Mouse (Mus musculus): ENCODE data around the gene Ggt5. TPM values are rescaled to one million over a fixed set of nuclear protein-coding genes. Genes with fewer than 3 reads are reported as not detected.

The Ggt5 gene
- polyA plus RNA-seq, 1 experiment from 2014 or later = 1.6 TPM

- no peaks in the 10 kb centered on the region for H3K27me3 ChIP-seq (replicated peaks)
- H3K9ac ChIP-seq = no peak overlapping the region
- H3K9me3 ChIP-seq = no peaks in the 10 kb centered on the region
- H3K36me3 ChIP-seq = no peaks in the 10 kb centered on the region
- no peaks in the 10 kb centered on the region for H3K4me1 ChIP-seq
- ATAC-seq (ENCODE audit: low FRiP score, low read depth) = no peak
- no peak overlapping the region for H3K4me2 ChIP-seq (replicated peaks)
- WGBS = 74% methylated on average over 14 of the region's 14 CpGs
- H3K27ac ChIP-seq = no peak overlapping the region
- no peak overlapping the region for H3K4me3 ChIP-seq
These were observed 44.5 kb downstream of the Ggt5 start for GRCm38 (mm10) chr10:75633576-75634139.

- no peaks in the 10 kb centered on the region for H3K9me3 ChIP-seq
- no peak overlapping the region for H3K4me2 ChIP-seq (replicated peaks)
- no peak for ATAC-seq (ENCODE audit: low FRiP score, low read depth)
- 94% methylated on average over 8 of the region's 8 CpGs for WGBS
- H3K4me1 ChIP-seq = no peaks in the 10 kb centered on the region
- no peaks in the 10 kb centered on the region for H3K27me3 ChIP-seq (replicated peaks)
- H3K4me3 ChIP-seq = no peak overlapping the region
- no peak overlapping the region for H3K9ac ChIP-seq
- H3K36me3 ChIP-seq = no peaks in the 10 kb centered on the region
- H3K27ac ChIP-seq = no peak overlapping the region
These were observed 45.5 kb downstream of the Ggt5 start for GRCm38 (mm10) chr10:75634610-75635009.

DNA sequence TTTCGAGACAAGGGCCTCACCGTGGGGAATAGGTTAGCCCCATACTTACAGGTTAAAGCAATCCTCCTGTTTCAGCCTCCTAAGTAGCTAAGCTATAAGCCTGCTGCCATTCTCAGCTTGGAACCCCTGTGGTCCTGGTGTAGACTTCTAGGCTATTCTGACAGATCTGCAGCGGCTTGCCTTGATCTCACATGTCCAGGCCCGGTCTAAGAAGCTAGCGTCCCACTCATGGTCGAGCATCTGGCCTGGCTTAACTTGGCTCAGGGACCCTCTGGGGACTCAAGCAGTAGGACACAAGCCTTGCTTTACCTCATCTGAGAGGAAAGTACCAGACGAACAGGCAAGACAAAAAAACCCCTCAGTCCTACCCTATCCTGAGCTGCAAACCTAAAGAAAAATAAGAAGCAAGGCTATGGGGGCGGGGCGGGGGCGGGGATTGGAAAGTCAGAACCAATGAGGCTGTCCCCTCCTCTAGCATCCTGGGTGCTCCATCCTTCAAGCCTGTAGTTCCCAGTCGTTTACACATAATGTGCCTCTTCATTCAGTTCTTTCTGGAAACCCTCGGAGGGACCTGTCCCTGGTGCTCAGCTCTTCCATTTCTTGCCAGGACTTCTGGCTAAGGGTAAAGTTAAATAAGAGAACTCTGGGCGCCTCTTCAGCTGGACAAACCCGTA, 46.0 kb downstream of the Ggt5 start:
- 72% methylated on average over 14 of the region's 14 CpGs for WGBS
- H3K4me2 ChIP-seq (replicated peaks) = no peak overlapping the region

DNA sequence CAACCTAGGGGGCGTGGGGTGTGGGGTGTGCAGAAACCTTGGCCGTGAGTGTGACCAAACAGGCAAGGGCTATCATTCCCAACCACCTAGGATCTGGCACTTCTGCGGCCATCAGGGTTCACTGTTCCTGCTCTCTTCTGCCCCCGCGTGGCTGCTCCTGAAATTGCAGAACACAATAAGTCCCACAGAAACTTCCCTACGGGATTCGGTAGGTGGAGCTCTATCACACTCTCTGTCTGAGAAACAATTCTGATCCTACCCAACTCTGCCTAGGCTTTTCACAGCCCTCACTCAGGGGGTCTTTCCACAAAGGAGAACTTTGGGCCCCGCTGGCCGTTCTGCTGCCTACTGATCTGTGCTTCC, 46.5 kb downstream of the Ggt5 start:
- H3K4me2 ChIP-seq (replicated peaks) = no peak overlapping the region
- H3K4me1 ChIP-seq = no peaks in the 10 kb centered on the region
- no peak overlapping the region for H3K27ac ChIP-seq
- no peak overlapping the region for H3K4me3 ChIP-seq
- no peak for ATAC-seq (ENCODE audit: low FRiP score, low read depth)
- no peaks in the 10 kb centered on the region for H3K9me3 ChIP-seq
- WGBS = 4% methylated on average over 9 of the region's 9 CpGs
- no peaks in the 10 kb centered on the region for H3K27me3 ChIP-seq (replicated peaks)
- H3K36me3 ChIP-seq = no peaks in the 10 kb centered on the region
- no peak overlapping the region for H3K9ac ChIP-seq

More for the DNA sequence above, 46.0 kb downstream of the Ggt5 start:
- H3K9me3 ChIP-seq = no peaks in the 10 kb centered on the region
- no peaks in the 10 kb centered on the region for H3K36me3 ChIP-seq
- H3K27ac ChIP-seq = no peak overlapping the region
- H3K27me3 ChIP-seq (replicated peaks) = no peaks in the 10 kb centered on the region
- H3K4me1 ChIP-seq = no peaks in the 10 kb centered on the region
- ATAC-seq (ENCODE audit: low FRiP score, low read depth) = no peak
- no peak overlapping the region for H3K9ac ChIP-seq
- no peak overlapping the region for H3K4me3 ChIP-seq

DNA sequence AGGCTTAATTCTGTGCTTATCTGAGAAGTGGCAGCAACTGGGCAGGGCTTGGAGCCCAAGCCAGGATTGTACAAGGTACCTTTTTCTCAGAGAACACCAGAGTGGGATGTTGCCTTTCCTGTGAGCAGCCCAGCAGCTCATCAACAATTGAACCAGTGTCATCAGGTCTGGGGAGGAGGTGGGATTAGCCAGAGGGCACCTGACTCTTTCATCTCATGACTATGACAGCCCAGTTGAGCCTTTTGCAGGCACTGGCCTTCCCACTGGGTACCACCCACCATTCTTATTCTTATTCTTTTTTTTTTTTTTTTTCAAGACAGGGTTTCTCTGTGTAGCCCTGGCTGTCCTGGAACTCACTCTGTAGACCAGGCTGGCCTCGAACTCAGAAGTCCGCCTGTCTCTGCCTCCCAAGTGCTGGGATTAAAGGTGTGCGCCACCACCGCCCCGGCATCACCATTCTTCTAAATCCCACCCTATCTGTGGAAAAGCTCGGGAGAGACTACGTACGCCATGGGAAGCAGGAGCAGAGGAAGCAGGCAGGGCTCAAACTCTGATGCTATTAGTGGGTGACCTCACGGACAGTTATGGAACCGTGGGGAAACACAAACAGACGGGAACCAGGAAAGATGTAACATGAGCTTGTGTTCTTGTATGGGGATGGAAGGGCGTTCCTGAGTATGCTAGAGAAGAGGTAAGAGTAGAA, 47.1 kb downstream of the Ggt5 start:
- no peak for ATAC-seq (ENCODE audit: low FRiP score, low read depth)
- no peaks in the 10 kb centered on the region for H3K9me3 ChIP-seq
- no peaks in the 10 kb centered on the region for H3K27me3 ChIP-seq (replicated peaks)
- H3K36me3 ChIP-seq = no peaks in the 10 kb centered on the region
- no peak overlapping the region for H3K4me3 ChIP-seq
- no peak overlapping the region for H3K9ac ChIP-seq
- H3K4me2 ChIP-seq (replicated peaks) = no peak overlapping the region
- H3K4me1 ChIP-seq = no peaks in the 10 kb centered on the region
- 90% methylated on average over 12 of the region's 12 CpGs for WGBS
- no peak overlapping the region for H3K27ac ChIP-seq

DNA sequence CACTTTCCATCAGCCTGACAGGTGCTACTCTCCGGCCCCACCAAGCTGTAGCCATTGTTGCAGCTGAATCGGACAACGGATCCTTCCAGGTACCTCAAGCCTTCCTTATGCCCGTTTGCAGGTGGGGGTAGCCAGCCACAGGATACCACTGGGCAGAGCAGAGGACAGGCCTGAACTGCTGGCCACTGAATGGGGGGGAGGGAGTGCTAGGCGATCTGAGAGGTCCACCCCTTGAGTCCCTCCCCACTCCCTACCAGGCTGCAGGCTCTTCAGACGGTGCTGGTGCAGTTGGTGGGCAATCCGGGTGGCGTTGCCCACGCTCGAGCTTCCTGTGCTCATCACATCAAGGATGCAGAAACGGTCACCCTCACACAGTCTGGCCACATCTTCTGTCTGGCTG, 48.6 kb downstream of the Ggt5 start:
- H3K4me2 ChIP-seq (replicated peaks) = no peak overlapping the region
- 90% methylated on average over 11 of the region's 11 CpGs for WGBS

GRCm38 (mm10) chr10:75641721-75642222, 52.6 kb downstream of the Ggt5 start:
- Histone ChIP-seq H3K36me3 (peaks cover 13% of the 10 kb centered on the region), H3K4me3 (no peak overlapping the region), H3K4me2 (replicated peaks) (no peak overlapping the region), H3K4me1 (peaks cover 18% of the 10 kb centered on the region), H3K9me3 (no peaks in the 10 kb centered on the region), H3K27me3 (replicated peaks) (no peaks in the 10 kb centered on the region), H3K9ac (no peak overlapping the region), H3K27ac (no peak overlapping the region)
- no peak for ATAC-seq (ENCODE audit: low FRiP score, low read depth)
- WGBS = 92% methylated on average over 7 of the region's 7 CpGs

More for the DNA sequence above, 48.6 kb downstream of the Ggt5 start:
- no peak overlapping the region for H3K27ac ChIP-seq
- no peaks in the 10 kb centered on the region for H3K27me3 ChIP-seq (replicated peaks)
- H3K4me3 ChIP-seq = no peak overlapping the region
- no peaks in the 10 kb centered on the region for H3K9me3 ChIP-seq
- no peaks in the 10 kb centered on the region for H3K36me3 ChIP-seq
- H3K9ac ChIP-seq = no peak overlapping the region
- no peak for ATAC-seq (ENCODE audit: low FRiP score, low read depth)
- H3K4me1 ChIP-seq = peaks cover under 1% of the 10 kb centered on the region; the same call in 1 of the 2 replicates

- Histone ChIP-seq H3K9ac (no peak overlapping the region), H3K27me3 (replicated peaks) (no peaks in the 10 kb centered on the region), H3K4me3 (no peak overlapping the region), H3K36me3 (peaks cover 20% of the 10 kb centered on the region), H3K4me1 (peaks cover 18% of the 10 kb centered on the region), H3K27ac (no peak overlapping the region), H3K4me2 (replicated peaks) (no peak overlapping the region), H3K9me3 (no peaks in the 10 kb centered on the region)
- no peak for ATAC-seq (ENCODE audit: low FRiP score, low read depth)
- WGBS = 77% methylated on average over 9 of the region's 9 CpGs
These were observed 53.3 kb downstream of the Ggt5 start for GRCm38 (mm10) chr10:75642436-75642835.

DNA sequence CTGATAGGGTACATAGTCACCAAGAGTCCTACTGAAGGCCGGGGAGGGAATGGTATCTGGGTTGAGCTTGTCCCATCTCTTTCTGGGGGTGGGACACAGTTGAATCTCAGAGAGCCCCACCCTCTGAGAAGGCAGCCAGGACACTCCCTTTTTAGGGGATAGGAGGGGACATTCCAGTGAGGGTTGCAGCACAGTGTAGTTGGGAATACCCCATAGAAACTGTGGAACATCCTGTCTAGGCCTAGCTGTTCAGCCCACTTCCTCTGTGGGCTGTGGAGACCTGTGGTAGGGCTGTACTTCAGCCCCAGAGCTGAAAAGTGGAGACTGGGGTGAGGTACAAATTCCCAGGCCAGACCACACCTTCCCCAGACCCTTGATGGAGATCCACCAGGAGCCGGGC, 53.8 kb downstream of the Ggt5 start:
- H3K36me3 ChIP-seq = peaks cover 25% of the 10 kb centered on the region
- ATAC-seq (ENCODE audit: low FRiP score, low read depth) = no peak
- H3K4me3 ChIP-seq = no peak overlapping the region
- no peaks in the 10 kb centered on the region for H3K9me3 ChIP-seq
- peaks cover 18% of the 10 kb centered on the region for H3K4me1 ChIP-seq
- 80% methylated on average over 2 of the region's 2 CpGs for WGBS
- H3K4me2 ChIP-seq (replicated peaks) = 0 out of 2 replicates have a peak overlapping the region, but pooled peaks have one; percentile 38
- H3K27ac ChIP-seq = no peak overlapping the region
- no peaks in the 10 kb centered on the region; the same call in 1 of the 2 replicates for H3K27me3 ChIP-seq (replicated peaks)
- no peak overlapping the region for H3K9ac ChIP-seq

DNA sequence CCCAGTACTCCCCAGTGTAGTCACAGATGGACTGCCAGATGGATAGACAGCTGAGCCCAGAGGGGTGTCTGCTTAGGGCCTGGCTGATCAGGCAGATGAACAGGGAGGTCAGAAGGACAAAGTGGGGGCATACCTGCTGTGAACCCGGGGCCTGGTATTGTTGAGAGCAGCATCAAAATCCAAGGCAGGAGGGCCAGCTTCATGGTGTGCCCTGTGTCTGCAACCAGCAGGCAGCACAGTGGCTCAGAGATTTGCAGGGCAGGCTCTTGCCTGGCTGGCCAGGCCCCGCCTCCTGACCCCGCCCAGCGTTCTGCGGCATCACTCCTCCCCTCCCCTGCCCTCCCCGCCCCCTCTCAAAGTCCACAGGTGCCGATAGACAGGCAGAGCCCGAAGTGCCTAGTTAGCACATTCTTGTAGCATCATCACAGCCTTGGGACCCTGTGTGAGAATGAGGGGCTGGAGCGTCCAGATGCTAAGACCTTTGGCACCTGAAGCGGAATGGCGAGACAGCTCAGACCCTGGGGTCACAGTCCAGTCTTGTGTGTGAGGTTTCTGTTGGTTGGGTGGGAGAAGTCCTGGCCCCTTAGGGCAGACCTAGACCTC, 54.7 kb downstream of the Ggt5 start, which contains the start of gene Susd2:
Gene Susd2 (minus strand): TSS at position 268 of the 603 bp plus-strand sequence.
- H3K4me2 ChIP-seq (replicated peaks) = peak within 1 kb of the TSS; percentile 38
- H3K4me1 ChIP-seq = peaks cover 18% of the 10 kb centered on the region
- H3K9ac ChIP-seq = no peak within 1 kb of the TSS
- H3K4me3 ChIP-seq = no peak within 1 kb of the TSS
- H3K27me3 ChIP-seq (replicated peaks) = no peaks in the 10 kb centered on the region; the same call in 1 of the 2 replicates
- peaks cover 34% of the 10 kb centered on the region for H3K36me3 ChIP-seq
- H3K9me3 ChIP-seq = no peaks in the 10 kb centered on the region
- WGBS = 5% methylated on average over 11 of the region's 11 CpGs
- ATAC-seq (ENCODE audit: low FRiP score, low read depth) = peak; percentile 56
- no peak within 1 kb of the TSS for H3K27ac ChIP-seq

GRCm38 (mm10) chr10:75645616-75646015, 56.5 kb downstream of the Ggt5 start:
- peaks cover 50% of the 10 kb centered on the region for H3K36me3 ChIP-seq

DNA sequence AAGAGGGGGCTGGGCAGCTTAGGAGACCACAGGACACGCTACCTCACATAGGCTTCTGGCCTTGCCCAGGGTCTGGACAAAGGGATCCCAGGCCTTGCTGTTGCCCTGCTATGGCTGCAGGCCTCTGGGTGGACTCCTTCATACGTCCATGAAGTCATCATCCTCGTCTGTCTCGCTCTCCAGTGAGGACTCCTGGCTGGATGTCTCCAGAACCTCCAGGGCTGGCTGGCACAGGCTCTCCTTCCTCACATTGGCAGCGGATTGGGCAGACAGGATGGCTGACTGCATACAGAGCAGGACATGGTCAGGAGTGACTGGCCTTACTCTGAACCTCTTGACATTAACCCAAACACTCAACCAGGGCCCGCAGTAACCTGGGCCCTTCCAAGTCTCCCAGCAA, 57.3 kb downstream of the Ggt5 start:
- no peak overlapping the region for H3K27ac ChIP-seq

More at GRCm38 (mm10) chr10:75645616-75646015, 56.5 kb downstream of the Ggt5 start:
- Histone ChIP-seq H3K4me1 (peaks cover 18% of the 10 kb centered on the region), H3K4me2 (replicated peaks) (no peak overlapping the region), H3K9me3 (no peaks in the 10 kb centered on the region), H3K27me3 (replicated peaks) (no peaks in the 10 kb centered on the region; the same call in 1 of the 2 replicates), H3K9ac (no peak overlapping the region), H3K4me3 (no peak overlapping the region), H3K27ac (no peak overlapping the region)
- 95% methylated on average over 8 of the region's 8 CpGs for WGBS
- ATAC-seq (ENCODE audit: low FRiP score, low read depth) = no peak

More for the DNA sequence above, 57.3 kb downstream of the Ggt5 start:
- H3K36me3 ChIP-seq = peaks cover 58% of the 10 kb centered on the region
- no peaks in the 10 kb centered on the region; the same call in 1 of the 2 replicates for H3K27me3 ChIP-seq (replicated peaks)
- no peak overlapping the region for H3K9ac ChIP-seq
- no peak overlapping the region for H3K4me2 ChIP-seq (replicated peaks)
- H3K4me1 ChIP-seq = peaks cover 18% of the 10 kb centered on the region
- H3K4me3 ChIP-seq = no peak overlapping the region
- ATAC-seq (ENCODE audit: low FRiP score, low read depth) = no peak
- H3K9me3 ChIP-seq = no peaks in the 10 kb centered on the region
- WGBS = 93% methylated on average over 6 of the region's 6 CpGs
